Mouse (Mus musculus): ENCODE data around the gene Tceanc2.

Gene Tceanc2

GRCm38 (mm10) chr4:107178182-107178829 is 610 bp downstream of the Tceanc2 start, which contains the start of gene Tmem59:
Tmem59 (plus strand) TSS chr4:107178399.
- peak; percentile 90 for DNase-seq (ENCODE audit: low read depth, low spot score)

GRCm38 (mm10) chr4:107177506-107177905 is 1.4 kb downstream of the Tceanc2 start:
- DNase-seq (ENCODE audit: low read depth, low spot score): no peak

- no peak for DNase-seq (ENCODE audit: low read depth, low spot score)
Observed at GRCm38 (mm10) chr4:107167798-107168197, 11.1 kb downstream of the Tceanc2 start.

GRCm38 (mm10) chr4:107166700-107167099 is 12.2 kb downstream of the Tceanc2 start:
- no peak for DNase-seq (ENCODE audit: low read depth, low spot score)

GRCm38 (mm10) chr4:107163756-107164587 is 14.9 kb downstream of the Tceanc2 start:
- peak; percentile 78 for DNase-seq (ENCODE audit: low read depth, low spot score)

- DNase-seq (ENCODE audit: low read depth, low spot score): no peak
Observed at GRCm38 (mm10) chr4:107163341-107163740, 15.6 kb downstream of the Tceanc2 start.

GRCm38 (mm10) chr4:107160181-107160580 is 18.7 kb downstream of the Tceanc2 start:
- DNase-seq (ENCODE audit: low read depth, low spot score): no peak

- DNase-seq (ENCODE audit: low read depth, low spot score): no peak
Observed at GRCm38 (mm10) chr4:107159166-107159773, 19.6 kb downstream of the Tceanc2 start.

- DNase-seq (ENCODE audit: low read depth, low spot score): no peak
Observed at GRCm38 (mm10) chr4:107156983-107157401, 21.9 kb downstream of the Tceanc2 start.

GRCm38 (mm10) chr4:107152571-107152970 is 26.3 kb downstream of the Tceanc2 start:
- no peak for DNase-seq (ENCODE audit: low read depth, low spot score)

- DNase-seq (ENCODE audit: low read depth, low spot score): no peak
Observed at GRCm38 (mm10) chr4:107150991-107151390, 27.9 kb downstream of the Tceanc2 start.

GRCm38 (mm10) chr4:107143511-107143910 is 35.4 kb downstream of the Tceanc2 start:
- no peak for DNase-seq (ENCODE audit: low read depth, low spot score)

GRCm38 (mm10) chr4:107139836-107140631 is 38.9 kb downstream of the Tceanc2 start:
- no peak for DNase-seq (ENCODE audit: low read depth, low spot score)

GRCm38 (mm10) chr4:107138948-107139835 is 39.7 kb downstream of the Tceanc2 start:
- DNase-seq (ENCODE audit: low read depth, low spot score): no peak

GRCm38 (mm10) chr4:107136531-107136930 is 42.4 kb downstream of the Tceanc2 start:
- DNase-seq (ENCODE audit: low read depth, low spot score): no peak

GRCm38 (mm10) chr4:107135663-107136062 is 43.3 kb downstream of the Tceanc2 start:
- DNase-seq (ENCODE audit: low read depth, low spot score): no peak

- DNase-seq (ENCODE audit: low read depth, low spot score): no peak
Observed at GRCm38 (mm10) chr4:107134891-107135290, 44.0 kb downstream of the Tceanc2 start.

- no peak for DNase-seq (ENCODE audit: low read depth, low spot score)
Observed at GRCm38 (mm10) chr4:107130534-107130933, 48.4 kb downstream of the Tceanc2 start.

GRCm38 (mm10) chr4:107129373-107129772 is 49.5 kb downstream of the Tceanc2 start:
- DNase-seq (ENCODE audit: low read depth, low spot score): no peak

- DNase-seq (ENCODE audit: low read depth, low spot score): peak; percentile 93
Observed at GRCm38 (mm10) chr4:107127901-107128669, 50.8 kb downstream of the Tceanc2 start.
